Mouse (Mus musculus): ENCODE measurements around the gene Rbsn. TPM values are rescaled to one million over a fixed set of nuclear protein-coding genes. Genes with fewer than 3 reads are reported as not detected.
A peak's percentile ranks its signal among the peaks of the same experiment; 100 is the strongest.

Gene Rbsn
- total RNA-seq, 2 experiments from 2014 or later: 9.6 to 18.4 TPM

DNA sequence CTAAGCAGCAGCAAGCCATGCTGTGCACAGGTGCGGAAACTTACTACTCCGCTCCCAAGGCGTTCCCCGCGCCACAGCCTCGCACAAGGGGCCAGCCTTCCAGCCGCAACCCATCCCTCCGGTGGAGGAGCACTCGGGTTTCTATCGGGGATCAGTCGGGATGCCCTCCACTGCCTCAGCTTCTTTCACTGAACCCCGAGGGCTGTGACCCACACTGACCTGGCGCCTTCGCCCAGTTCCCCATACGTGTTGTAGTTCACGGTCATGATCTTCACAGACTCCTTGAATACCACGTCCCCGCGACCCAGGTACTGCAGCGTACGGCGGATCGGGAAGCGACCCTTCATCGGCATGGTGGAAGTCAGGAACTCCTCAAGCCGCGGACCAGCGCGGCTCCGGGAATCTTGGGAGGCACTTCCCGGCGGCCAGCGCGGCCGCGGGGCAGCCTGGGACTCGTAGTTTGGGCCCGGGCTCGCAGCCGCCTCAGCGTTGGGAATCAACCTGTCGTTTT lies 31.0 kb downstream of the Rbsn start, which contains the start of gene Mrps25:
Mrps25 (minus strand) TSS at position 413 of the 511 bp plus-strand sequence.
- ATAC-seq (ENCODE audit: poor library complexity, severe bottlenecking): peak; percentile 86

DNA sequence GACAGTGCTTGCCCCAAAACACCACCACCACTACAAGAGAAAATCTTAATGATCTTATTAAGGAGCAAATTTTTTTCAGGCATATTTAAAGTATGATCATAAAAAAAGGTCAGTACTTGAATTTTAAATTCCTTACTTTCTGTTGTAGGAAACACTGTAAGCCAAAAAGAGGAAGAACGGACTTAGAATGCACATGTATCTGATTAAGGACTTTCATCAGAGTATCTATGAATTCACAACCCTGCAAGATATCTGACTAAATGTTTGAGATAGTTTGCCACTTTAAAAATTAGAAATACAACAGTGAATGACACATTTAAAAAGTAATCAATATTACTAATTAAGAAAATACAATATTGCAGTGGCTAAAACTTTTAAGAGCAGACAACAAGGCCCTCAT lies 38.3 kb downstream of the Rbsn start:
- ATAC-seq (ENCODE audit: poor library complexity, severe bottlenecking): no peak

DNA sequence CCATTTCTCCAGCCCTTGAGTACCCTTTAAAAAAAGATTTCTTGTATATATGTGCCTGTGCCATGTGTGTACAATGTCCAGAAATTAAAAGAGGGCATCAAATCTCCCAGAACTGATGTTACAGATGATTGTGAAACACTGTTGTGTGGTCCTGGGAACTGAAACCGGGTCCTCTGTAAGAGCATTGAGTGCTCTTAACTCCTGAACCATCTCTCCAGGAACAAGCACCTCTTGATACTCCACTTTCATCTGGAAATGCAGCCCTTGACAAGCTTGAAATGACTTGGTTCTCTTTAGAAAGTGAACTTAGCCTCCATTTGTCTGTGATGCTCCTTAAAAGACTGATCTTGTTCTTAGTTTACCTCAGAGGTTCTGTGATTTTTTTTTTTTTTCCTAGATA lies 52.0 kb downstream of the Rbsn start:
- ATAC-seq (ENCODE audit: poor library complexity, severe bottlenecking): no peak

DNA sequence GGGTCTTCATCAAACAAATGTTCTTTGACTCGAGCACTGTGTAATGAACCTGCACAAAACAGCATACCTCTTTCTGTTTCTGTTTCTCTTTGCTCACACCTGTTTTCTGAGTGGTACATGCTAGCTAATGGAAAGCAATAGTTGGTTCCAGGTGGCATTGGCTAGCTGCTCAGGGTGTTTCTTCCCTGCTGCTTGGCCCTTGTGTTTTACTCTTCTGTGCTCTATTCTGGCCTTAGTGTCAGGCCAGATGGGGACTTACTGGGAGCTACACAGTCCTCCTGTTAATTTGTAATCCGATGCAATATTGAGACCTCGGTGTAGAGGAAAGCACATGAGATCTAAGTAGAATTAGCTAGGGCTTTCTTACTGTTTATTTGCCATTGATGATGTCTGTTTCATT lies 55.9 kb downstream of the Rbsn start:
- no peak for ATAC-seq (ENCODE audit: poor library complexity, severe bottlenecking)

DNA sequence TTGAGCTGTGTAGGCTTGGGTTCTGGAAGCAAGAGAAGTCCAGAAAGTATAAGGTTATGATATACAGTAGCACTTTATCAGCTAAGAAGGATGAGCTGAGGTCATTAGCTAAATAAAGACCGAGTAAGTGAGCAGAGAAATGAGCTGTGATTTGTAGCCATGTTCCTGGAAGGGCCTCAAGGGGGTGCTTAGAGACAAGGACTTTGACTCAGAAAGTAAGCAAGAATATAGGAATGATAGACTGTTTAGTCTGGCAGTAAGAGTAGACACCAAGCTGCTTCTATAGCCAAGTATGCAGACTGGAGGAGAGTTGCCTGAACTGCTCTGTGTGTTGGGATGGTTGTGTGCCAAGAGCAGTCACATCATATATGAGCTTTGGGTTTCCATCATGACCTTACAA lies 61.0 kb downstream of the Rbsn start:
- ATAC-seq (ENCODE audit: poor library complexity, severe bottlenecking): no peak

DNA sequence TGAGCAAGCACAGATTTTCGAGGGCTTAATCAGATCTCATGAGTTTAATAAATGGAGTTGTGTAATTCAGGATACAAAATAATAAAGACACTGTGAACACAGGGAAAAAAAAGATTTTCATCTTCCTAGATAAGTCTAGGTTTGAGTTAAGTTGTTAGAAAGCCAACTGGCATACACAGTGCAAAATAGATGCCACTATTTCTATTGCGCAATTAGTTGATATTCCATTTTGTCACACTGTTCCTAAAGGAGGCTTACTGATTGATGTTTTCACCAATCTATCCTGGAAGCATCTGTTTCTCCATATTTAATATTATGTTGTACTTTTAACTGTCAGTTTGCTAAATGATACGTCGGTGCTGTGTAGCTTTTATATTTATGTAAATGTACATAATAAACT lies 68.8 kb downstream of the Rbsn start:
- no peak for ATAC-seq (ENCODE audit: poor library complexity, severe bottlenecking)

Other genes with a start within 250 kb of the Rbsn start
- not detected in 2 replicates for gene Fgd5, start 236.0 kb downstream of the Rbsn start, total RNA-seq (2015)
- not detected in 2 replicates for gene Fgd5, start 236.0 kb downstream of the Rbsn start, total RNA-seq (2017)
- gene Nr2c2, start 123.5 kb downstream of the Rbsn start, total RNA-seq (2015): 35.7 and 40.5 TPM in 2 replicates
- gene Nr2c2, start 123.5 kb downstream of the Rbsn start, total RNA-seq (2017): 43.0 and 43.5 TPM in 2 replicates
- gene Mrps25, start 30.9 kb downstream of the Rbsn start, total RNA-seq (2015): 22.0 and 43.1 TPM in 2 replicates
- gene Mrps25, start 30.9 kb downstream of the Rbsn start, total RNA-seq (2017): 35.3 and 38.4 TPM in 2 replicates
- not detected in 2 replicates for gene Trh, start 29.7 kb upstream of the Rbsn start, total RNA-seq (2015)
- gene Trh, start 29.7 kb upstream of the Rbsn start, total RNA-seq (2017): not detected in 2 replicates